Mouse (Mus musculus): Measurements from ENCODE around the gene Evx2.

Evx2 gene

GRCm38 (mm10) chr2:74667191-74667841 lies 8.0 kb upstream of the Evx2 start:
- DNase-seq (ENCODE audit: low read depth, low spot score) = peak; percentile 55

- no peak for DNase-seq (ENCODE audit: low read depth, low spot score)
Observed at GRCm38 (mm10) chr2:74666411-74666810, 7.1 kb upstream of the Evx2 start.

DNA sequence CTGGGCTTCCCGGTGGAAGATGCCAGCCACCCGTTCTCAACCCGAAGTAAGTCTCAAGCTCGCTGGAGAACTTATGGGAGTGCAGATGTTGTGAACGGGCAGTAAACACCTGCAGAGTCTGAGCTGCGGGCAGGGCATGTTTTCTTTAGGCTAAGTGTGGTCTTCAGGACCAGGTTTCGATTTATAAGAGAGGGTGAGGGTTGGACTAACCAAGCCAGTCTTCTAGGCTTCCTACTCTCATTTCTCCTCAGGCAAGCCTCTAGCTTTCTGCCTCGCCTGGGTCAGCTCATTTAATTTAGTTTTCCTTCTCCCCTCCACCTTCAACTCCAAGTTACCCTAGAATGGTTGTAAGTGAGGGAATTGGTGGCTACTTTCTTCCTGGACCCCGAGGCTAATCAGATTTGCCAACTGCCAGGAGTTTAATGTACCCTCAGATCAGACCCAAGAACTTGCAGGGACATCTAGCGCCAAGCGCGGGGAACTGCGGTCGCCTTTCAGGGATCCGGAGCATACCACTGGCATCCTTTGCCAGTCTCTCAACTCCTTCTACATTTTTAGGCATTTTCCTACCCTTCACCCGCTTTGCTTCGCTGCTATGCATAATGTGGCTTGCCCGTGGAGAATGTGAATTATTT lies 4.1 kb upstream of the Evx2 start:
- DNase-seq (ENCODE audit: low read depth, low spot score) = peak; percentile 56

- DNase-seq (ENCODE audit: low read depth, low spot score) = peak; percentile 62
Observed at GRCm38 (mm10) chr2:74661685-74662084, 2.3 kb upstream of the Evx2 start.

GRCm38 (mm10) chr2:74660421-74661375 lies 1.3 kb upstream of the Evx2 start:
- DNase-seq (ENCODE audit: low read depth, low spot score) = no peak

GRCm38 (mm10) chr2:74658667-74659371 lies 538 bp downstream of the Evx2 start:
- DNase-seq (ENCODE audit: low read depth, low spot score) = peak; percentile 62

DNA sequence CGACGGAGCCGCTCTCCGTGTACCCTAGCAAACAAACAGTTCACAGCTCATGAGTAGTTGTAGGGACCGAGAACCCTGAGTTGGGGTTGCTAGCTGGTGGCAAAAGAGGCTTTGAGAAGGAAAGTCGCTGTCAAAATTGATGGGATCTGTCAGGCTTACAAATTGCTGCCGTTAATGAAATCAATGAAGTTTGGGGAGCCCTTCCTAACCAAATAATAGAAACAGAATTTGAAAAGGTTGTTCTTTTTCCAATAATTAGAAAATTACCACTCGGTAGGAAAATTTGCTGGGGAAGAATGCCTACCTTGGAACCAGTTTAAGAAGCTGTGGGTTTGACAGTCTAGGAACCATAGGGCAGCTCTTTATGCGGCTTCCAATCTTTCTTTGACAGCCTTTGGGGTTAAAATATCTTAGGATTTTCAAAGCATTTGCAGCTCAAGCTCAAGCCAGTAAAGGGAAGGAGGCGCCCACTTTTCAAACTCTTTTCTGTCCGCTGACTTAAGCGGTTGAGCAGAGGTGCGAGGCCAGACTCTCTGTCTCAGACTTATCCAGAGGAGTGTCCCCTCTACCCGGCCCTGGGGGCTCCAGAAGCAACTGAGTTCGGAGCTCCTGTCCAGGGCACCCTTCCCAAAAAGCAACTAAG lies 1.2 kb downstream of the Evx2 start:
- DNase-seq (ENCODE audit: low read depth, low spot score) = peak; percentile 41

GRCm38 (mm10) chr2:74657251-74658023 lies 1.9 kb downstream of the Evx2 start:
- DNase-seq (ENCODE audit: low read depth, low spot score) = peak; percentile 42

GRCm38 (mm10) chr2:74656632-74657021 lies 2.7 kb downstream of the Evx2 start:
- peak; percentile 25 for DNase-seq (ENCODE audit: low read depth, low spot score)

DNA sequence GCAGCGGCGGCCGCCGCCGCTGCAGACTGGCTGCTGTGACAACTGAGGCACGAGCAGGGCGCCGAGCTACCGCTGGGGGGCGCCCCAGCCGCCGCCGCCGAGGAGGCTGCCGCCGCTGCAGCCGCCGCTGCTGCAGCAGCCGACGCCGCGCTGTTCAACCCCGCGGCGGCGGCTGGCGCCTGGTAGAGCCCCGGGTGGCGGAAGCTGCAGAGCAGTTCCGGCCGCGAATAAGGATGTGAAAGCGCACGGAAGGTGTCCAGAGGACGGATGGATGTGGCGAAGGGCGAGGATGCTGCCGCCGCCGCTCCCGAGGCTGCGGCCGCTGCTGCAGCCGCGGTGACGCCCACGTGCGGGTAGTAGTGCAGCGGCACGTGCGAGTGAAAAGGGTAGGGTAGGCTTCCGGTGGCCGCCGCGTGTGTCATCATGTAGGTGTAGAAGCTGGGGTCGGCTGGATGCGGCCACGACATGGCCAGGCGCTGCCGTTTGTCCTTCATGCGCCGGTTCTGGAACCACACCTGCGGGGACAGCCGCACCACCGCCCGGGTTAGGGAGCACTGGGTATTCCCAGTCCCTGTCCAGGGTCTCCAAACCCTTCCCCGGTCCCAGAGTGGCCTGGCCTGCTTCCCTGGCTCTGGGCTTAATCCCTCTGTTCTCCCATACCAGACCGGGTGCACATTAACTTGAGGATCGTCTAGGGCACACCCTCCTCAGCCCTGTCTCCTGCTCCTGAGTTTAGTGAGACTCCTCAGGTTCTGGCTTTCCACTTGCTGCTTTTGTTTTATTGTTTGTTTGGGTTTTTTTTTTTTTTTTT lies 3.3 kb downstream of the Evx2 start:
- peak; percentile 52 for DNase-seq (ENCODE audit: low read depth, low spot score)

- DNase-seq (ENCODE audit: low read depth, low spot score) = no peak
Observed at GRCm38 (mm10) chr2:74655420-74655781, 4.0 kb downstream of the Evx2 start.

DNA sequence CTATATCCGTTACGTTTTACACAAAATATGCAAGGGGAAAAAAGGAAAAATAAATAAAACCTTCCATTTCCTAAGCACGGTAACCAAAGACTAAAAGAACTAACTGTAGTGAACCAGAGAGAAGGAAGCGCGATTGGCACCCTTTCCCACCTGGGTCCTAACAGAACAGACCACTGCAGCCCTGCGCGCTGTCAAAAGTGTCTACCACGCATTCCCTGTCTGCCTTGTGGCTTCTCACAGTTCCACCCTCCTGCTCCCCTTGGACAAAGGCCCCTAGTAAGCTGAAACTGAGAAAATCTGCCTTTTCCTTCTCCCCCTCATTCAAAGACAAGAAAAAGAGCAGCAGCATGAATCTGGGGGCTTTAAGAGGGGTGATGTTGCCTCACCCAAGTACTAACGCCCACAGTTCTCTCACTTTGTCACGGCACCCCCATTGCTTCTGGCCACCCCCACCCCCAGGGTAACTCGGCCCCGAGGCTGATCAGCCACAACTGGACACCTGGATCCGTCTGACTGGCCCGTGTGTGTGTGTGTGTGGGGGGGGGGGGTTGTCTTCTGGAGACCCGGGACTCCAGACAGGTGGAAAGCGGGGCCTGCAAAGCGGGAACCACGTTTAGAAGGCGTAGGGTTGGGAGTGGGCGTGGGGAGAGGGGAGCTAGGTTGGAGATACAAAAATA lies 4.5 kb downstream of the Evx2 start:
- no peak for DNase-seq (ENCODE audit: low read depth, low spot score)

DNA sequence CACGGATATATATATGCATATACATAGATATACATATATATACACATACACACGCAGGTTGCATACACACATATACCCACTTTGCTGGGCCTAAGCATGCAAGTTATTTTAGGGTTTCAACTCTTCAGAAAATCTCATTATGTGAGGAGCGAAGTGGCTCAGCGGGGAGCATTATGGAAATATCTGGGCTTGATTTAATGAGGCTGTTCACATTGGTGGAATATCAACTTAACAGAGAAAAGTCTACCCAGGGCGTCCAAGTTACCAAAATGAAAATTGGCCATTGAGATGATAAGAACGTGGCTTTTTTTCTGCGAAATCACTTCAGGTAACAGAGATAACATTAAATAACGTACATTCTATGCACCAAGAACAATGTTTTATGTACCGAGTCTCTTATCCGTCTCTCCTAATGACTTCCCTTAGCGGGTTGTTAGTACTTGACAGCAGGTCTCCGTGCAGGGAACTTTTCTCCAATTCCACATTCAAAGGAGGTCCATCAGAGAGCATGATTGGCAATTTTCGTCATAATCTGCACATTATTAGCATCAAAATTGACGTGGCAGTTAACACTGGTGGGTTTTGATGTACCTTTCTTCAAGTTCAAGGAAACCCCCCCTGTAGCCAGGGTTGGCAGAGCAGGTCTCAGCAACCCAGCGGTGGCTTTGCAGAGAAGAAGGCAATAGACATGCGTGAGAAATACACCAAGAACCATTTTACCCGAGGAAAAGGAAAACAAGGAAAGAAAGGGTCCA lies 5.4 kb downstream of the Evx2 start:
- no peak for DNase-seq (ENCODE audit: low read depth, low spot score)

GRCm38 (mm10) chr2:74652996-74653340 lies 6.4 kb downstream of the Evx2 start:
- no peak for DNase-seq (ENCODE audit: low read depth, low spot score)

- no peak for DNase-seq (ENCODE audit: low read depth, low spot score)
Observed at GRCm38 (mm10) chr2:74647082-74647864, 12.1 kb downstream of the Evx2 start.

- DNase-seq (ENCODE audit: low read depth, low spot score) = no peak
Observed at GRCm38 (mm10) chr2:74645631-74646030, 13.7 kb downstream of the Evx2 start.

DNA sequence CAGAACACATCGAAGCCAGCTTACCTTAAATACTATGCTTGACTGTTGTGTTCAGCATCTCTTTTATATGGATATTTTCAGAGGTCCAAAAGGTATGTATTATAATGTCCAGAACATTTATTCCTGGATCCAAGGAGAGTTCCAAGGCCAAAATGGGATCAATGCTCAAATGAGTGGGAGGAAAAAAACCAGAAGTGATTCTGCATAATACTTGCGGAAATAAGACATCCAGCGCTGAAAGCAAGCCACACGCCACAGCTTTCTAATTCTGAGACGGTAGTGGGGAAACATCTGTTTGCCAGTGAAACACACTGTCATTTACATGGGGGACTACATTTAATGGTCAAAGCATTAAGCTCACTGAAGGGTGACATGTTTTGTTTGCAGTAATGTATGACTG lies 16.9 kb downstream of the Evx2 start:
- DNase-seq (ENCODE audit: low read depth, low spot score) = no peak

GRCm38 (mm10) chr2:74635412-74635811 lies 23.9 kb downstream of the Evx2 start:
- DNase-seq (ENCODE audit: low read depth, low spot score) = peak; percentile 55

Data from ES-CJ7 (cell line).